Mouse (Mus musculus) embryo, embryonic 10.5 days (tissue): ENCODE results near the gene Mapkap1.
A peak's percentile ranks its signal among the peaks of the same experiment; 100 is the strongest.

Source experiments
- DNase-seq: peaks from one replicate; pipeline ENCODE4 v3.0.0-alpha.2; 2015; ENCODE audit warnings: low spot score

Gene Mapkap1

DNA sequence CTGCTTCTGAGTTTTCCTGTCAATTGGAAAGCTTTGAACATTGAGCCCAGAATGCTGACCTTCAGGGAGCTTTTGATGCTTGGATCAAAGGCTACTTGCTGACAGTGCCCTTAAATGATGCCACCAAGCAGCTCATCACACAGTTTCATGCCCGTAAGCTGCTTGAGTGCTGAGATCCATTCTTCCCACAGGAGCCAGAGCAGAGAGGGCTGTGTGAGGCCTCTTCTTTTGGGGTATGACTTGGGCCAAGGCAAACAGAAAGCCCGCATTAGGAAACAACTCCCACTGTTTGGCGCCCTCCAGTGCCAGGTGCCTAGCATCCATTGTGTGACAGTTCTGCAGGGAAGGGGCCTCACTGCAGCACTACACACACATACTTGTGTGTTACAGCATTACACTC, 123.5 kb downstream of the Mapkap1 start:
- DNase-seq = peak; percentile 54

DNA sequence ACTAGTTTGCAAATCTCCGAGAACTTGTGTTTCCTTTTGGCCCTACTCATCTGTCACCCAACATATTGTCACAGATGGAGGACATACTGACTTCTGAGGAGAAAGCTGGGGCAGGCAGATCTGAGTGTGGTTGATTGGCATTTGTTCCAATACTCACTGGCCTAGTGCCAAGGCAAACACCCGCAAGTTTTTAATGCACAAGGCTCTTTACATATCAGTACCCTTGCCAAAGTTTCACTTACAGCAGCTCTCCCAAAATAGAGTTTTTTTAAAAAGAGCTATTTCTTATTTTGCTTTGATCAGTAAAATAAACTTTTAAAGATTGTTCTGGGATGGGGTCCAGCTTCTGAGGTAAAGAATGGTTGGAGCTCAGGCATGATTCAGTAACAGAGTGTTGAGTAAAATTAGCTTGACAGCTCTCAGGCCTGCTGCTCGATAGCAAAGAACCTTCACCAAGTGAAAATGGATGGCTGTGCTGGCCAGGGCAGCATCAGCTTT, 125.3 kb downstream of the Mapkap1 start:
- DNase-seq = no peak

DNA sequence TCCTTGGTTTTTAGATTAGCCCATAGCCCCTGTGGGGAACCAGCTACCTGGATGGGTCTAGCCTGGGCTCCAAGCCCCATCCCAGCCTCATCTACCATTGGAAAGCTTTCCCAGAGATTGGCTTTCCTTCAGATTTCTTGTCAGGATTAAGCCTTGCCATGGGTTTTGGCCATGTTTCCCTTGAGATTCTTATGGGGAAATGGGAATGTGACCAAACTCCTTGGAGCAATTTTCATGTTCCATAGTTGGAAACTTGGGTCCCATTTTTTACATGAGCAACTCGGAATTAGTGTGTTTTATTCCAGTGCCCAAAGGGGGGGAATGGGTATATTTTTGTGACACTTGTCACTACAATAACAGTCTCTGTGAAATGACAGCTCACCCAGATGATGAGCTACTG, 125.8 kb downstream of the Mapkap1 start:
- DNase-seq = no peak

DNA sequence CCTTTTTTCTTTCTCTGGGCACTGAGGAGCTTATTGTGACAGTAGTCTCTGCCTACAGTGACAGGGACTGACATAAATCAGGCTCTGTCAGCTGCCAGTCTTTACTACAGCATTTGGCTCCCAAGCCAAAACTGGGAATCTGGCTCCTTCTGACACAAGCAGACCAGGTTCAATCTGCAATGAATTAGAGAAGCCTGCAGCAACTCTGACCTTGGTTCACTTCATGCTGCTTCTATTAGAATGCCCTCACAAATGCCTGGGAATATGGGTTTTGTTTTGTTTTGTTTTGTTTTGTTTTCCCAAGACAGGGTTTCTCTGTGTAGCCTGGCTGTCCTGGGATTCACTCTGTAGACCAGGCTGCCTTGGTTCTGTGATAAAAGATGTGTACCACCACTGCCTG, 126.7 kb downstream of the Mapkap1 start:
- peak; percentile 38 for DNase-seq

DNA sequence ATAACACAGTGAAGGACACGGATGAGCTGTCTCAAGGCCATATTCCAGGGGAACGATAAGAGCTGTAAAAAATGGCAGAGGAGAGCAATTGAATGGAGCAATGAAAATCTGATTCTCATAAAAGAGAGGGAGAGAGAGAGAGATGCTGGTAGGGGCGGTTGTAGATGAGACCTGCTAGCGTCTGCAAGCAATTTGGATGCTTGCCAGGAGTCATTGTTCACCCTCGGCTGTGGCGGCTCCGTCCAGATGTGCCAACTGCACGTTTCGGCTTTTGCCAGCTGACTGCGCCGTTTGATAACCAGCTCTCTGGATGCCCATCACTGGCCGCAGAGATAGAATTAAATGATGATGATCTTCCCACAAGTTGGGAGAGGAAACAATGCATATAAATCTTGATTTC, 128.4 kb downstream of the Mapkap1 start:
- peak; percentile 42 for DNase-seq

DNA sequence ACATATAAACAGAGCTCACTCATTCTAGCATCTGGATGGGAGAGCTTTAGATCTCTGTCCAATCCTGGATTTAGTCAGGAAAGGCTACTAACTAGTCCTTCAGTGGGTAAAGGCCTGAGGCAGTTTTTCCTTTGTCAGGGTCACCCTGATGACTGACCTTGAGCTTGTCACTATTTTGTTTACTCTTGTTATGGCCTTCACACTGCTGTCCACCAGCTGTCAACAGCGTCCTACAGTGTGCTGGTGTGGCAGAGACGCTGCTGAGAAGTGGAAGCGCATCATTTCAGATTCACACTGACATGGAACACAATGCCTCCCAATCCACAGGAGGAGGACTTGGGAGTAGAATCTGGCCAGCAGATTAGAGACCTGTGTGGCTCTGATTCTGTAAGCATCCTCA, 130.8 kb downstream of the Mapkap1 start:
- DNase-seq = no peak

DNA sequence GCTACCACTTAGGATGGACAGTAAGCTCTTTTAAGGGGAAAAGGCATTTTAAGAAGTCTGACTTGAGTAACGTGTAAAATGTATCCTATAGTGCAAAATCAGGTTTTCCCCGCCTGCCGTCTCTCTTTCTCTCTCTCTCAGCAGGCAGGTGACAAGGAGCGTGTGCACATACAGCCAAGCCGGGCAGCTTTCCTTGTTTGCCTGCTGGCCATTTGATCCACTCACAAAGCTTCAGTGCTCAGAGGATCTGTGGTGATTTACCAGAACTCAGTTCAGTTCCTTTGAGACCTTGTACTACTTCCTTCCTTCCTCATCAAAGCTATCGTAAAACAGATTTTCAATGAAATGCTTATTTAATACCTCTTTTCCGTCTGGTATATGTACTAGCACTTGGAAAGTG, 137.0 kb downstream of the Mapkap1 start:
- no peak for DNase-seq

DNA sequence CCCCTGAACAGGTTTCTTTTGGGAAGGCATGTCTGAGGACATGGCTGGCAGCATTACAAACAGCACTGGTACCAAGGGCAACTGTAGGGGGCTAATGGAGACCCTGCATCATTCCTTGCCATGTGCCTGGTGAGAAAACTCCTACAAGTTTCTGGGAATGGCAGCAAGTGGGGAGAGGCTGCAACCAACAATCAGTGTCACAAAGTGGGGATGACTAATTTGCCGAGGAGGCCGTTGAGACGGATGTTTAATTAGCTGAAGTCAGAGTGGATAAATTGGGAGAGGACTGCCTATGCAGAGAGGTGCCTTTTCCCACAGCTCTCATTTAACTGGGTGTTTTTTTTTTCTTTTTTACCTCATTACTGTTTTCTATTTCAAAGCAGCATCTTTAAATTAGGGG, 137.4 kb downstream of the Mapkap1 start:
- no peak for DNase-seq

DNA sequence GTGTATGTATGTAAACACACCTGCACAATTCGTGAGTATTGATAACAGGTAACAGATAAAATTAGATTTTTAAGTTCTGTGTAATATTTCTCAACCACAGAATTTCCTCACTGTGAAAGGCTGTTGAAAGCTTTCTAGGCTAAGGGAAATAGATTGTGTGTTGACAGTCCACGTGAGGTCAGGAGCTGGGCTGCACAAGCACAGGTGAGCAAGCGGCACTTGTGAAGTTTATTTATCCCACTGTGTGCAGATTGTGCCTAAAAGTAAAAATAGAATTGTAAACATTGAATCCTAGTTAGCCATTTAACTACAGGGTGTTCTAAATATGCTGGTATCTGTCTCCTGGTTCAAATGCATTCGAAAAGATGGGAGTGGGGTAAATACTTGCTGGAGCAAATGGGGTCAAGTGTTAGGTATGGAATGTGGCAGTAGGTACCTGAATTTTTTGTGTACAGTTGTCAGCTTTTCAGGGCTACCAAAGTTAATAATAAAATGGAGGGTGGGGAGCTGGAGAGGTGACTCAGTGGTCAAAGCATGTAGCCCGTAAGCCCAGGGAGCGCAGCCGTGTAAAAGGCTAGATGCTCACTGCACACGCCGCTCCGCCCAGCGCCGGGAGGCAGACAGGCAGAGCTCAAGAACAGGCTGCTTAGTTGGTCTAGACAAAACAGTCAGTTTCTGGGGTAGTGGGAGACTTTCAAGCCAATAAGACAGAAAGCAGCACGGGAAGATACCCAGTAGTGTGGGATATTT, 138.2 kb downstream of the Mapkap1 start:
- no peak for DNase-seq

DNA sequence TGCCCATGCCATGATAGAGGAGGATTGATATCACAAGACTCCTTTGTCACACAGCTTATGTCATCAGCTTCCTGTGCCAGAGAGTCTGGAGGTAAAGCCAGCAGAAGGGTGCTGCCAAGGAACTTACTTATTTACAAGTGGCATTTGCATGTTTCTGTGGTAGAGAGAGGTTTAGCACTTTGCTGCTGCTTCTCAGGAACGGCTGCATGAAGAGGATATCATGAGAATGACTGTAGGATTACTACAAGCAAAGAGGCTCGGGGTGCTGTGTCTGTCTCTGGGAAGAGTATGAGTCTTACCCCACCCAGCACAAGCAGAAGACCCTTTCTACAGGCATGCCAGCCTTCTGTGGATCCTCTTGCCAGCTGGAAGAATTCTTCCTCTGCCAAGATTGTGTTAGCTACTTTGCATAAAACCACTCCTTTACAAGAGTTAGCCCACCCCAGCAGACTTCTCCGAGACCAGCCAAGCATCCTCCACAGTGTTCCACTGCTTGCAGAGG, 139.7 kb downstream of the Mapkap1 start:
- no peak for DNase-seq

DNA sequence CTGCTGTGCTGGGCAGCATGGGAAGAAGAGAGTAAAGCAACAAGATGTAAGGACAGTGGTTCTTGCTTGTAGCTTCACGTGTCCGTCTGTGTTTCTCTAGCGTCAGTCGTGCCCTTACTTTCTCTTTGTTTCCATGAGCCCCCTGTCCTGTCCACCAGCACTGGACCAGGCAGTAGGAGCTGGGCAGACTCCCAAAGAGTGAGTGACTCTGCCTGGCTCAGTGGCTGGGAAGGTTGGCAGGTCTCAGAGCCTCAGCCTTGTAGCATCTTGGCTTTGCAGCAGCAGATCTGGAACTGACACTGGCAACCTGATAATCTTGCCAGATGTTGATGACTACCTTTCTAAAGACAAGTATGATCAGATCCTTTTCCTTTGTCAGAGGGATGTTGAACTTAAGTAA, 140.9 kb downstream of the Mapkap1 start:
- DNase-seq = no peak

DNA sequence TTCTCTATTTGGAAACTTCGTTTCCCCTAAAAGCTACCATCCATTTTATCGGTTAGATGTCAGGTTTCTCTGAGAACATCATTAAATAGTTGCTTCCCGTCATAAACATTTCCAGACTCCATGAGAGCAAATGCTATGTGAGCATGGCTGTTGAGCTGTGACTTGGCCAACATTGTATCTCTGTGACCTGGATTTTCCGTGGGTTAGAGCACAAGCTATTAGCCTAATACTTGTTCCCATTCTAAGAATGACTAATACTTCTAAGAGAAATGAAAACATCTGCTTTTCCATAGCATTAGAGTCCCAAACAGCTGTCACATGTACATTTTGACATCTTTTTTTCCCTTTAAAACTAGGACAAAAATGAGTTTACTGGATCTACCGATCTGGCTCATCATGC, 142.4 kb downstream of the Mapkap1 start:
- DNase-seq = no peak

DNA sequence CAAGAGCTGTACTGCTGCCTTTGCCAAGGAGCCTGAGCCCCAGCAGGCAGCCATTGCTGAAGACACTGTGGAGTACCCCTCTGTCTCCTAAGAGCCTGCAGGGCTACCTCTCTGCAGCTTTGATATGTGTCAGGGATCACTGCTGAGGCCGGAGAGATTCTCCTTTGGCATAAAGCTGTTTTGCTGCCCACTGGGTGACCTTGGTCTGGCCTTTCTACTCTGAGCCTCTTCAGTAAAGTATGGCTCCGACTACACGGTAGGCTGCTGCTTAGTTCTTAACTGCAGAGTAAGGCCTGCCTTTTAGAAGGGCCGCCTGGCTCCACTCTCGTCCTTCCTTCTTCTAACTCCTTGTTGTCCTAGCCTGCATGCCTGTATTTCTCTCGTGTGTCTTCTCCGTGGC, 142.9 kb downstream of the Mapkap1 start:
- no peak for DNase-seq

DNA sequence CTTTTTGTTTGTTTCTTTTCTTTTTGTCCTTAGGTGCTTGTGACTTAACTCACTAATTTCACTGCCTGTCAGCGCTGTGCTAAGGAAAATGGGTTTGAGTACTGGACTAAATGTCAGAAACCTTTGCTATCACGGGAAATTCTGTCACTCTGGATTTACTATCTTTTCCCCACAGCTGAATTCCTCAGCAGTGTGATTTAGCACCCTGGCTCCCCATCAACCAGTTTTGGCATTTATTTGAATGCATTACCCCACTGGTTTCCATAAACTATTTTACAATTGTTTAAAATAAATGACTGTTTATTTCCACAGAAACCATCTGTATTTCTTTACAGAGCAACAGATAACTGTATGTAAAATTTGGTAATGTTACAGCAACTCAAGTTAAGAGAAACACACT, 146.2 kb downstream of the Mapkap1 start:
- DNase-seq = no peak

DNA sequence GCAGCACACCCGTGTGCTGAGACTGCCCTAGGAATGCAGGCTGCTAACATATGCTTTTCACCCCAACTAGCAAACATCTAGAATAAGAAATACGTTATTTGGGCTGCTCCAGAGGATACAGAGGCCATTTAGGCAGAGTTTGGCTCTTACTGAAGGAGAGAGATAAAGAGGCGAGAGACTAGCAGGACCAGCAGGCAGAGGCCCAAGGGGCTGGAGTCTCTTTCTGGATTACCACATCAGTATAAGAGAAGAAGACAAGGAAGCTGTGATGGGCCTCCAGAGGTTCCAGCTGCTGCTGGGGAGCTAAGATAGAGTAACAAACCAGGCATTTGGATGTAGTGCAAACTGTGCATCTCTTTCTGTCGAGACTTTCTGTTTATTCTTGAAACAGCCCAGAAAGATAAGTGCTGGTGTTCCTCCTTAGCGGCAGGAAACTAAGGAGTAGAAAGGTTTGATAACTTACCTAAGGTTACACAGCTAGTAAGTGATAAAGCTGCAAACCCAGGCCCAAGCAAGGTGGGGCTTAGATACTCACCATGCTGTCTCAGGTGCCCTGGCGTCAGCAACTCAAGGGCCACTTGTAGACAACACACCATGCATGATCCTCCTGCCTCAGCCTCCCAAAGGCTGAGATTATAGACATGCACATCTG, 147.1 kb downstream of the Mapkap1 start:
- no peak for DNase-seq

DNA sequence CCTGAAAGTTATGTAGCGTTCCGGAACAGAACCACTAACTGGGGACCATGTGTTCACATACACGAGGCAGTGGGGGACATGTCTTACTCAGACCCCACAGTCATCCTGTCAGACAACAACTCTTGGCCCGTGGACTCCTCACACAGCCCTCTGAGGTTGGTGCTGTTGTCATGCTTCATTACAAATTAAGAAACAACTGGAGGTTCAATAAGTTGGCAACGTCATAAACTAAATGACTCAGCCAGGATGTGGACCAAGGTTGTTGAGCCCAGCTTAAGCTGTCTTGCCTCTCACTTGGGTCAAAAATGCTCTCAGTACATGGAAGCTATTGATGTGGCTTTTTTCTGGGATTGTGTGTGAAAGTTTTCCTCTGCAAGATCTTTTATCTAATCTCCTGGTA, 153.6 kb downstream of the Mapkap1 start:
- no peak for DNase-seq

DNA sequence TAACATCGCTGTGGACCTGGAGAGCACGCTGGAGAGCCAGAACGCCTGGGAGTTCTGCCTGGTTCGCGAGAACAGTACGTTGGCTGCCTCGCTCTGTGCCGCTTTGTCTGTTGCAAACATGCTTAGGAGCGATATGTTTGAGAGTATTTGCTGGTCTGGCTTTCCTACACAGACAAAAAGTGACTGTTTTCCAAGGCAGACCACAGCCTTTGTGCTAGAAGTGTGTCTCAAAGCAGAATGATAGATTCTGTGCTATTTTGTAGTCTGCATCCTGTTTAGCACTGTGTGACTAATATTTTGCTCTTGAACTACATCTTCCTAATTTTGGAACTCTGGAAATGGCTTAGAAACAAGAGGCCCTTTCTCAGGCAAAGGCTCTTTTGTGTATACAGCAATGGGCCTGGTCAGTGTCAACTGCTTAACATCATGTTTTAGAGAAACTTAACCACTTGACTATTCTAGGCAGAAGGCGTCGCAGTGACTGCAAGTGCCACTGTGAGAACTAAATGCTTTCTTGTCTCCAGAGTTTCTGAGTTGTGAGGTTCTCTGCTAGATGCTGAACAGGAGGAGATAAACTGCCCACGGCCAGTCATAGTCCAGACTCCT, 156.6 kb downstream of the Mapkap1 start:
- DNase-seq = no peak

DNA sequence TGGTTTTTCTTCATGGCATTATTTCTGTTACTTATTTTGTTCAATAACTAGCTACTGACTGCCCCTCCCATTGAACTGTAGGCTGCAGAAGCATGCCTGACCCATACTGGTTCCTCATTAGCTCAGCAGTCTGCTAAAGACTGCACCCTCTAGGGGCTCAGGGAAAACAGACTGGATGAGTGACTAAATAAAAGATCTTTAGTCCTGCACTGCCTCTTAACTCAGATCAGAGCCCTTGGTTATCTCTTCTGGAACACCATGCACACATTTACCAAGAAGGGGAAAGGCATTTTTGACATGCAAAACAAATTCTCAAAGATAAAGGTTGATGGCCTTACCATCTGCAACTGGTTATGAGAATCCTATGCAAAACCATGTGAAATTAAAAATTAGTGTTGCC, 157.3 kb downstream of the Mapkap1 start:
- DNase-seq = no peak

DNA sequence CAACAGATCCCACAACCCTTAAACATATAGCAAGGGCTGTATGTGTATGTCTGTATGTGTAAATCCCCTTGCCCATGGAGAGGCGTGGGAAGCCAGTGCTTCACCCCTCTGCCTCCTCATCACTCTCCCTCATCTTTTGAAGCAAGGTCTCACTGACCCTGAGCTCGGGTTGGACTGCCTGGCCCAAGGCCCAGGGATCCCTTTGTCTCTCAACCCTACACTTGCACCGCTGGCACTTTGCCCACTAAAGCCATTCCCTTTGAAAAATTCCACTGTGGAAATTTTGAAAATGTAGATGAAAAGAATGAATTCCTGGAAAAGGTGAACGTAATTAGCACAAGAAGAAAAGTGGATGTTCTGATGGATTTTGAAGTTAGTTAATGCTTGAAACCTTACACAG, 159.6 kb downstream of the Mapkap1 start:
- DNase-seq = no peak

DNA sequence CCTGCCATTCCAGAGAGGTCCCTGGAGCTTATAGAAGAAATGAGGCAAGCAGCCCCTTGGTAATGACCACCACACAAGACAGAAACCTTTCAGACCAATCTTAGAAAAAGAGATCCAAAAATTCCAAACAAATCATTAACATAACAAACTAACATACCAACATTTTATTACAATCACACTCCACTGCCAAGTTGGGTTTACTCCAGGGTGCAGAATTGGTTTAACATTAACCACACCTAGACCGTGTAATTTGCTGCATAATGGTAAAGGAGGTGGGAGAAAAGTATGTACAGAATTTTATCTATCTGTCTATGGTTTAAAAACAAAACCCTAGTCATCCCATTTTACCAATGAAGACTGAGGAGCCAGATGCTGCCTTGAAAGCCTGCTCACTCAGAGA, 160.0 kb downstream of the Mapkap1 start:
- DNase-seq = no peak

DNA sequence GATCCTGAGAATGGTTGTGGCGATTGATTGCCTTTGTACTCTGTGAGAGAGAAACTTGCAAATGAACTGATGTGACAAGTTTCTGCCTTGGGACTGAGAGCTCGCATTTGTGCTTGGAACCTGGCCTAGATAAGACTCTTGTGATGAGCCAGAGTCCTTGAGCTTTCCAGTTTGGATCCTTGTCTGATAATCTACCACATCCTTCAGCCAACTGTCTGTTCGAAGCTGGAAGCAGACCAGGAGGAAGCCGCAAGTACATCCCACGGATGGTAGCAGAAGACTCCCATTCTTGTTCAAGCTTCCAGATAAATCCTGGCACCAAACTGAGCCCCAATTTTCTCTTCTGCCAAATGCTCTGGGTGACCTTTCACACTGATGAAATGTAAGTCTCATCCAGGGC, 162.6 kb downstream of the Mapkap1 start:
- DNase-seq = no peak

DNA sequence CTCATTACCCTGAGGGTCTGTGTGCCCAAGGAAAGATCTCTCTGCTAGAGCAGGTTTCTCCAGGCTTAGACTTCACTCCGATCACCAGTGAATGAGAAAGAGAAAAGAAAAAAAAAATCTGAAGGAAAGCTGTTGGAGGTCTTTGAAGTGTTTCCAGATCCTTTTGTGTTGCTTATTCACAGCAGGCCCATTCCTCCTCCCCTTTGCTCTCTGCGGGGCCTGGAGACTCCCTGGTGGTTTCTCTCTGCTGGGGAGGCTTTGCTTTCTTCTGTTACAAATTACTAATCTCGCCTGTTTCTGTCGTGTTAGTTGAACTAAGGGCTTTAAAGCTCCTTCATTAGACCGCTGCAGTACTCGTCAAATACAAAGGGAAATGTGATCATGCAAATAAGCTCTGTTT, 163.8 kb downstream of the Mapkap1 start:
- peak; percentile 35 for DNase-seq

DNA sequence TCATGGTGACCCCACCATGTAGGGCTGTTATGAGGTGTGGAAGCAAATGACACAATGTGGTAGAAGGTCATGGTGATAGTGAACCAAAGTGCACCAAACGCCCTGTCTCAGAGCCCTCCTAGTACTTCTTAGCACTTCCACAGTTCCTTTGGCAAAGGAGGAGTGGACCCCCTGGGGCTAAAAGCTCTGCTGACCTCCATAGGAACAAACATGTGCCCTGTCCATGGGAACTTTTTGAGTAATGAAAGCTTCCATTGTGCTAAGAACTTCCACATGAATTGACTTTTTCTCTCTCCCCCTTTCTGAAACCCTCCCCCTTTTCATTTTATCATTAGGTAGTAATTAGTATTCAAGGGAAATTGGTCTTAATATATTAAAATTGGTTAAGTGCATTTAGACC, 164.5 kb downstream of the Mapkap1 start:
- peak; percentile 49 for DNase-seq
